Mouse (Mus musculus) Patski (cell line): ENCODE measurements at regions not wholly inside any gene's neighbourhood (a gene's known extent, or its start where the extent isn't known, plus 50 kb on each side); places are given as distances from the start of the nearest gene placed in this dataset.

ENCODE experiments used
- ATAC-seq: fragments of 100-300 bp; one replicate; pipeline ENCODE4 v1.8.0; 2021
- CTCF ChIA-PET: fragments of 350-600 bp; sonication (Branson Sonifier 250); formaldehyde crosslinking; loops from one replicate; lab custom pipeline; 2022; ENCODE audit warnings: inconsistent platforms; lab: Charles Lee
- POLR2A ChIA-PET: fragments of 350-600 bp; sonication (Branson Sonifier 250); formaldehyde crosslinking; loops from one replicate; lab custom pipeline; 2022; ENCODE audit warnings: antibody characterized with exemption, inconsistent platforms; lab: Charles Lee
- DNase-seq: peaks from one replicate; pipeline ENCODE4 v3.0.0-alpha.2; 2011; ENCODE audit warnings: low read depth, low spot score
- H3K27me3 ChIP-seq: fragments of 371-371 bp; one replicate; pipeline ENCODE4 v1.5.1; 2021
- CTCF ChIP-seq: fragments of 100-300 bp; IDR thresholded peaks from one replicate; pipeline ENCODE4 v1.5.1; 2021
- in situ Hi-C: fragments of 300-500 bp; cut with MboI; formaldehyde crosslinking; loops from 3 replicates; pipeline ENCODE4 v1.11.1; 2018; ENCODE audit warnings: low pct_unique_long_range_greater_than_20kb, mixed read lengths

DNA sequence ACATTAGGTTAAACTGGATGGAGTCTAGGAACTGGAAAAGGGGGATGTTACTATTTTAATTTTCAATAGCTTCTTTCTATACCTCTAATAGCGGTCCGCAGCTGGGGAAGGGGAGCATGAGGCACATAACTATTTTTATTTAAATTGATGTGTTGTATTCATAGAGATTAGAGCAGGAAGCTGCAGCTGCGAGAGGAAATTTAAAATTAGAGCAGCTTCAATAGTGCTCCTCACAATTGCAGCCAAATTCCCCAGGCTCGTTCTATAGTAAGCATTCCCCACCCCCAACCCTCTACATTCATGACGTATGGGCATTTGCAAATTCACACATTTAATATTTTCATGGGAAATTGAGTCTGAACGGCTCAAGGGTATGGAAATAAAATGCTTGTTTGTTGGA lies 348.0 kb upstream of the Syt1 start:
- no peak for DNase-seq
- H3K27me3 ChIP-seq: no peaks in the 10 kb centered on the region
- ChIA-PET POLR2A (no interaction called here), CTCF (no interaction called here)
- TF ChIP-seq CTCF: no peak
- in situ Hi-C loops: no loop called here
- ATAC-seq: no peak

DNA sequence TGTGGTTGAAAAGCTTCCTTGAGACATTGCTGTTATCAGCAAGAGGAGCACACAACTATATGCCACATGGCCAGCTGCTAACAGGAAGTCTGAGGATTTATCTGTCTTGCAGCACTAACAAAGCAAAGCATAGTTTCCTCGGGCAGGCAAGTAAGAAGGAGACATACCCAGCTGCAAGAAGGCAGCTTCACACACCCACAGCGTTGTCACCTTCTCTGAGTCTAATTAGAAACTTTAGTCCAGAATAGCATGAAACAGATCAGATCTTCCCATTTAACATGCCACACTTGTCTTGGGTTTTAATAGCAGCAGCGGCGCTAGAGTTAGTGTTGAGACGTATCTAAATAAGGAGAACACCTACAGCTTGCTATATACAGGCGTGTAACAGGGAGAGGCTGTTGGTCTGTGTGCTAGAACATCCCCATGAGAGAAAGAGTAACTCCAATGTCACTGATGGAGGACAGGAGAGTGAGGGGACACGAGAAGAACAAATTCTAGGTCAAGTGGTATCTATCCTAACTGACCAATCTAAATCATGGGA lies 322.1 kb upstream of the Syt1 start:
- no peak for TF ChIP-seq CTCF
- ATAC-seq (no peak), DNase-seq (no peak)
- CTCF ChIA-PET: no interaction called here
- POLR2A ChIA-PET: no interaction called here
- no peaks in the 10 kb centered on the region for H3K27me3 ChIP-seq
- in situ Hi-C loops: no loop called here

DNA sequence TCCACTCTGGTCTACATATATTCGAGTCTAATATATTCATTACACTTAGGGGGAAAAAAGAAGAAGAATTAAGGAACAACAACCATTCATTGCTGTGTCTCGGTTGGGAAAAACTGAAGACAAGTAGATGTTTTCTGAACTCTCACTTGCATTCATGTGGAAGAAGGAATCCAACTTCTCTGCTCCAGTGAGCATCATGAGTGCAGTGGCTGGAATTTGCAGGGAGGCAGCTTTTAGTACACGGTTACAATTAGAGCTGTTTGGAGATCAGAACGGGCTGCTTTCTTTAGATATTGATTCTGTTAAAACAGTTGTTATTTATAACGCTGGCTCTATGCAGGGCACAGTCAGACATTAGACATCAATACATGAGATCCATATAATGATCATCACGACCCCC lies 298.5 kb upstream of the Syt1 start:
- DNase-seq: no peak
- no peak for TF ChIP-seq CTCF
- ChIA-PET CTCF (no interaction called here), POLR2A (no interaction called here)
- no peak for ATAC-seq
- in situ Hi-C loops: no loop called here
- peaks cover 6% of the 10 kb centered on the region for H3K27me3 ChIP-seq

DNA sequence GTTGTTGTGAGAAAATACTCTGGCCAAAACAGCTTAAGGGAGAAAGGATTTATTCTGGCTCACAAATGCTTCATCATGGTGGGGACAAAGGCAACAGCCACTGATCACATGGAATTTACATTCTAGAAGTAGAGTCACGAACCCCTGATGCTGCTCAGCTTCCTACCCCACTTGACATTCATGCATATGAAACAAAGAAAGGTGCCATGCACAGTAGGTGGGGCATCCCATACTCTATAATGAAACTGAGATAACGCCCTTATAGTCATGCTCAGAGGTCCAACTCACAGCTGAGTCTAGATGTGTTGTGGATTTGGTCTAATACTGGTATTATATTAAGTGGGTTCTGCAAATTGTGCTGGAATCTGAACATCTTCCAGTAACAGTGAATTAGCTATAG lies 289.4 kb upstream of the Syt1 start:
- TF ChIP-seq CTCF: no peak
- POLR2A ChIA-PET: no interaction called here
- H3K27me3 ChIP-seq: no peaks in the 10 kb centered on the region
- ATAC-seq: no peak
- no peak for DNase-seq
- in situ Hi-C loops: no loop called here
- CTCF ChIA-PET: interaction anchor here (1.1 kb wide), 1 partner anchor 9 kb away, joined by 3 read pairs; no protein-coding TSS in a partner anchor

DNA sequence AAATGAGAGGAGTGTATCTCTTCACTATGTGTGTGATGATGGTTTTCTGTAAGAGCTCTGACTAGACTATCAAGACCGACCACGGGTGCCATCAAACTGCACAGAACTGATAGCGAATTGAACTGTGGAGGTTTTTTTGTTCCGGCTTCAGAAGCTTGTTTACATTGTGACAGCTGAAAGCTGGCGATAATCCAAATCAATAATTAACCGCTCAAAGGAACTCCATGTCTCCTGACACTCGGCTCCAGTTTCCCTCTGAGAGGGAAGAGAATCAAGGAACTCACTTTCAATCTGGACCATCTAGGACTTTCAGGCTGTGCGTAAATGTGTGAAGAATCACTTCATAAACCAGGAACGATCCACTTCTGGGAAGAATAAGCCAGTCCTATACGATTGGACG lies 289.0 kb upstream of the Syt1 start:
- in situ Hi-C loops: no loop called here
- H3K27me3 ChIP-seq: no peaks in the 10 kb centered on the region
- ATAC-seq (no peak), DNase-seq (no peak)
- TF ChIP-seq CTCF: no peak
- CTCF ChIA-PET: interaction anchor here (1.1 kb wide), 1 partner anchor 8 kb away, joined by 3 read pairs; no protein-coding TSS in a partner anchor
- POLR2A ChIA-PET: no interaction called here

DNA sequence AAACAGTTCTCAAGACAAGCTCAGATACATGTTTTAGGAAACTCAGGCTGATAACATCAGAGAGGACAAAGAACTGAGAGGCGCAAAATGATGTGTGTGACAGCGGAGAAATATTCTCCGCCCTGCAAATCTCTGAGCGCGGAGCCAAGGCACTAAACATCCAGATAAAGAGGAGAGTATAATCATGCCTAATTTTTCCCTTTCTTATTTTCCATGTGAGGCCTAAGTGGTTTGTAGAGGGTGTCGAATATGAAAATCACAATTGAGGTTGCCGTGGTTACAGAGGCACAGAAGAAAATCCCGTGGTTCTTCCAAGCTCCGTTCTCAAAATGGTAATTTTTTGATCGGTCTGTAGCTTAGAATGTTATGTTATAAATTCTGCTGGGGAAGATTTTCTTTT lies 272.6 kb upstream of the Syt1 start:
- in situ Hi-C loops: no loop called here
- no peak for TF ChIP-seq CTCF
- ATAC-seq (no peak), DNase-seq (no peak)
- ChIA-PET POLR2A (no interaction called here), CTCF (no interaction called here)
- H3K27me3 ChIP-seq: peaks cover 5% of the 10 kb centered on the region

DNA sequence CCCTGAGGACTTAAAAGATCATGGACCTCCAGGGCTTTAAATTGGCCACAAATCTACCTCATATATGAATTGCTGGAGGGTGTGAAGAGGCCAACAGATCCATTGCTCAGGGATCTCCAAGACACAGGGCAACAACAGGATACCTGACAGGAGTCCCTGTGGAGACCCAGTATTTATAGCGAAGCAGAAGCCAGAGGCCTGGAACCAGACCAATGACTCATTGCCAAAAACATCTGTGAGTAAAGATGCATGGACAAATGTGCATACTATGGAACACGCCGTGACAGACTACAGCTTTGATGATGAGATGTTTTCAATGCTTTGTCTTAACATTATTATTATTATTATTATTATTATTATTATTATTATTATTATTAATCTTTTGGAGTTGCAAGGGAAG lies 239.0 kb upstream of the Syt1 start:
- peaks cover 5% of the 10 kb centered on the region for H3K27me3 ChIP-seq
- ATAC-seq: no peak
- no peak for DNase-seq
- CTCF ChIA-PET: no interaction called here
- in situ Hi-C loops: no loop called here
- TF ChIP-seq CTCF: no peak
- POLR2A ChIA-PET: no interaction called here

DNA sequence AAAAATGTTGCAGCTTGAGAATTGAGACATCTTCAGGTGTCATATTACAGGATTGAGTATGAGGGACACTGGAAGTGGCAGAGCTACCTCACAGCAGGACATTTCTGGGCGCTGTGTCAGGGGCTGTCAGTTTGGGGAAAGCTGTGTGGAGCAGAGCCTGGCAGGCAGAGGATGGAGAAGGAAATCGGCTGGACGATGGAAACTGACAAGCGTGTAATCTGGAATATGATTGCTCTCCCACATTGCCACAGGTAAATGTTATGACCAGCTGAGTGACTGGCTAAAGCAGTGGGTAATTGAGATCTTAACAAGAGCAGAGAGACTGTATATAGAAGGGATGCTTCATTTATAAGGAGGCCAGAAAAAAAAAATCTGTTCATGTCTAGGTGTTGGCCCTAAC lies 235.5 kb upstream of the Syt1 start:
- ATAC-seq: no peak
- in situ Hi-C loops: no loop called here

DNA sequence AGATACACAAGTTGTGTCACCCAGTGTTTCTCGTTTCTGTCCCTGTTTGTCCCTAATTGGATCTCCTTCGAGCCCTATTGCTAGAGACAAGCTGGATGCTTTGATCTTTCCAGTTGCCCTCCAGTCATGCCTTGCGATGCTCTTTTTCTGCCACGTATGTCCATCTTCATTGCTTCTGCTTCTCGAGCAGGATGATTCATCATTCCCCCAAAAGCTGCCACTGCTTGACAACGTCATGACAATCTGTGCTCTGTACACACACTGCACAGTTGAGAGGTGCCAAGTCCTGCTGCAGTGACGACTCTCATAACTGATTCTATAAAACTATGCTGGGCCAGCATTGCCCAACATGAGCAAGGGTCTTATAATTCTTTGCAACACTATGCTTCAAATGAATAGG lies 226.2 kb upstream of the Syt1 start:
- in situ Hi-C loops: no loop called here
- DNase-seq: no peak

More for the DNA sequence above, 235.5 kb upstream of the Syt1 start:
- POLR2A ChIA-PET: no interaction called here
- no peak for TF ChIP-seq CTCF
- no peaks in the 10 kb centered on the region for H3K27me3 ChIP-seq
- no peak for DNase-seq
- CTCF ChIA-PET: interaction anchor here (1.2 kb wide), 1 partner anchor 14 kb away, joined by 3 read pairs; no protein-coding TSS in a partner anchor

DNA sequence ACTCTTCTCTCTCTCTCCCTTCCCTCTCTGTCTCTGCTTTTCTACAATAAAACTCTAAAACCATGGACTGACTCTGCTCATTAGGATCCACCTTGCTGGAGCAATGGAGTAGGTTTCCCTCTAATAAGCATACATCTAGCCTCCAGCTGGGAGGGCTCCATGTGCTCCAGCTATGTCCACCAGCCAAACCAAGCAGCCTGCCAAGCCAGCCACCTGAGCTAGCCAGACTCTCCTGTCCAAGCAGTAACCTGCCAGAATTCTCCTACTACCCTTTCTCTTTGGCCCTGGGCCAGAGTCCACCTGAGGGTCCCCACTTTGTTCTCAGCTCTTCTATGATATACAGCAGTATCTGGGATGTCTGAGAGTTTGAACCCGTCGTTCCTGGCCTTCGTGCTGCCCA lies 216.2 kb upstream of the Syt1 start:
- ChIA-PET CTCF (no interaction called here), POLR2A (no interaction called here)
- no peak for TF ChIP-seq CTCF
- H3K27me3 ChIP-seq: no peaks in the 10 kb centered on the region
- no peak for DNase-seq
- in situ Hi-C loops: no loop called here
- no peak for ATAC-seq

More for the DNA sequence above, 226.2 kb upstream of the Syt1 start:
- peaks cover 8% of the 10 kb centered on the region for H3K27me3 ChIP-seq
- no peak for ATAC-seq
- ChIA-PET CTCF (no interaction called here), POLR2A (no interaction called here)
- no peak for TF ChIP-seq CTCF

DNA sequence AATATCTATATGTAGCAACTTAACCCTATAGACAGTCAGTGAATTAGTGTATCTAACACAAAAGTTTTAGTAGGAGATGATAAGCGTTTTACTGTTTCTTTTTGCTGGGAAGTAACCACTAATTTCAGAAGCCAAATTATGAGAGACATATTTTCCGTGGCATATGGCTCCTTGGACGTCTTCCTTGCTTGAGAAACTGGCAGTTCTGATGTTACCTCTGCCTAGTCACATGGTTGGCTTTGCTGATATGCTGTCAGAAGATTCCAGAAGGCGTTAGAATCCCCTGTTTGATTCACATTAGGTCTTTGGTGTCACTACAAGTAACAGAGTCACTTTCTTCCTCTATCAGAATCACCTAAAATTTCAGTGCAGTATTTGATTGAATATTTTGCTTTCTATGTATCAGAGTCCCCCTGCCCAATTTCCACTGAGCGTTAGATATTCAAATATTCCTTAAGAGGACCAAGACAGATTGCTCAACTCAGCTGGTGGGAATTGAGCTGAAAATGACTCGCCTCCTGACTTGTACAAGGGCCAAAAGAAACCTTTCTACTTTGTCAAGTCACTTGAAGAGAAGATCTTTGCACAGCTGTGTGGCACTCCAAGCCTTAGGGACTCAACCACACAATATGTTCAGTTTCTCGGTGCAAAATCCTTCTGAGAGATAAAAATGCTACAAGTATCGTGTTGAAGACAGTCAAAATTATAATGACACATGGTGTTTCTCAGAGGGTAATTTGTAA lies 178.2 kb upstream of the Syt1 start:
- POLR2A ChIA-PET: no interaction called here
- ATAC-seq (no peak), DNase-seq (no peak)
- in situ Hi-C loops: no loop called here
- no peak for TF ChIP-seq CTCF
- CTCF ChIA-PET: no interaction called here
- H3K27me3 ChIP-seq: peaks cover 7% of the 10 kb centered on the region
